Comparison of ENCODE assay signal across 8 mouse cellular contexts in genomic region chr7:126248641-126249141, GRCm38 (mm10). TPM values are rescaled to one million over a fixed set of nuclear protein-coding genes. Genes with fewer than 3 reads are reported as not detected.
DNase-seq lines count a peak whose midpoint lies in the region; ATAC-seq and TF ChIP-seq lines count a peak whose summit lies in the region.
"Had no signal": no experiment of that assay in that cellular context is flagged by ENCODE, and none has a peak within 500 bp of the region (broad histone marks: within the 10 kb centered on the region; RNA-seq: fewer than 3 reads in every experiment).

No protein-coding gene starts in this region.

- ATAC-seq in heart, embryonic 12.5 days (ENCODE audit: insufficient number of reproducible peaks, low FRiP score) = no peak
- no peak for ATAC-seq in forebrain, postnatal 0 days
- no peak for ATAC-seq in limb, embryonic 13.5 days (ENCODE audit: low FRiP score, low read depth)
- no peak for ATAC-seq in liver, embryonic 12.5 days
- no peak for ATAC-seq in CD4-positive, CD25-positive, alpha-beta regulatory T cell, adult 4 months

- no peak for DNase-seq in heart, postnatal 36 days
- DNase-seq in forebrain, postnatal 0 days = no peak
- DNase-seq: lung, postnatal 14 days had no signal

- no peak for TF ChIP-seq POLR2A in cortical plate, adult 2 months (IDR thresholded peaks at IDR 0.05; ENCODE audit: extremely low read depth, insufficient read depth, low read length)

- TF ChIP-seq CTCF in cortical plate, adult 2 months (IDR thresholded peaks at IDR 0.05; ENCODE audit: extremely low read depth, insufficient read depth, low read length) = no peak
- TF ChIP-seq CTCF in forebrain, postnatal 0 days (IDR thresholded peaks at IDR 0.05; ENCODE audit: low read depth) = no peak

- peaks cover 34% of the 10 kb centered on the region for H3K4me1 ChIP-seq in heart, embryonic 12.5 days (replicated peaks)
- peaks cover 3% of the 10 kb centered on the region; the same call in 1 of the 2 replicates for H3K4me1 ChIP-seq in cortical plate, adult 2 months (ENCODE audit: control insufficient read depth, insufficient read depth, low read length)
- no peaks in the 10 kb centered on the region for H3K4me1 ChIP-seq in forebrain, postnatal 0 days (ENCODE audit: insufficient read depth)
- H3K4me1 ChIP-seq in limb, embryonic 13.5 days = peaks cover 11% of the 10 kb centered on the region
- 0 out of 2 replicates have a peak, but pooled peaks cover 5% of the 10 kb centered on the region for H3K4me1 ChIP-seq in liver, embryonic 12.5 days

- intact Hi-C loops in heart, postnatal 36 days (cut with DNase I) = no loop called here

- H3K4me3 ChIP-seq in heart, embryonic 12.5 days = peak overlapping the region; percentile 44
- peak overlapping the region; percentile 31 for H3K4me3 ChIP-seq in cortical plate, adult 2 months (ENCODE audit: insufficient read depth, low read length)
- no peak overlapping the region; the same call in 1 of the 2 replicates for H3K4me3 ChIP-seq in forebrain, postnatal 0 days (ENCODE audit: low read depth, low read length)
- peak overlapping the region; percentile 16; the same call in 1 of the 2 replicates for H3K4me3 ChIP-seq in limb, embryonic 13.5 days
- H3K4me3 ChIP-seq in liver, embryonic 12.5 days = no peak overlapping the region

- H3K9ac ChIP-seq in heart, embryonic 12.5 days = peak overlapping the region; percentile 67
- no peak overlapping the region for H3K9ac ChIP-seq in forebrain, postnatal 0 days
- H3K9ac ChIP-seq in limb, embryonic 13.5 days = peak overlapping the region; percentile 48; the same call in 1 of the 2 replicates
- H3K9ac ChIP-seq in liver, embryonic 12.5 days = no peak overlapping the region

- H3K27me3 ChIP-seq in heart, embryonic 12.5 days (replicated peaks) = peaks cover 8% of the 10 kb centered on the region; the same call in 1 of the 2 replicates
- H3K27me3 ChIP-seq in forebrain, postnatal 0 days (ENCODE audit: insufficient read depth, low read length) = no peaks in the 10 kb centered on the region
- peaks cover 7% of the 10 kb centered on the region; the same call in 1 of the 2 replicates for H3K27me3 ChIP-seq in limb, embryonic 13.5 days
- H3K27me3 ChIP-seq in liver, embryonic 12.5 days (replicated peaks) = peaks cover 43% of the 10 kb centered on the region

- peak overlapping the region; percentile 68 for H3K4me2 ChIP-seq in heart, embryonic 12.5 days
- H3K4me2 ChIP-seq in forebrain, postnatal 0 days (ENCODE audit: low read depth) = peak overlapping the region; percentile 36
- peak overlapping the region; percentile 53 for H3K4me2 ChIP-seq in limb, embryonic 13.5 days (replicated peaks)
- no peak overlapping the region for H3K4me2 ChIP-seq in liver, embryonic 12.5 days

- no peaks in the 10 kb centered on the region for H3K36me3 ChIP-seq in heart, embryonic 12.5 days
- no peaks in the 10 kb centered on the region for H3K36me3 ChIP-seq in forebrain, postnatal 0 days (ENCODE audit: insufficient read depth)
- H3K36me3 ChIP-seq in limb, embryonic 13.5 days = no peaks in the 10 kb centered on the region
- no peaks in the 10 kb centered on the region for H3K36me3 ChIP-seq in liver, embryonic 12.5 days

- H3K27ac ChIP-seq in heart, embryonic 12.5 days (ENCODE audit: poor library complexity, severe bottlenecking) = peak overlapping the region; percentile 69
- H3K27ac ChIP-seq in cortical plate, adult 2 months (ENCODE audit: insufficient read depth, low read length) = no peak overlapping the region
- H3K27ac ChIP-seq in forebrain, postnatal 0 days (ENCODE audit: low read depth, low read length) = no peak overlapping the region
- H3K27ac ChIP-seq in limb, embryonic 13.5 days = no peak overlapping the region
- no peak overlapping the region for H3K27ac ChIP-seq in liver, embryonic 12.5 days

- 31% methylated on average over 17 of the region's 17 CpGs for WGBS in heart, embryonic 12.5 days
- 46% methylated on average over 17 of the region's 17 CpGs for WGBS in forebrain, postnatal 0 days
- 46% methylated on average over 17 of the region's 17 CpGs for WGBS in limb, embryonic 13.5 days
- 49% methylated on average over 17 of the region's 17 CpGs for WGBS in liver, embryonic 12.5 days (ENCODE audit: insufficient replicate concordance)

- H3K9me3 ChIP-seq in heart, embryonic 12.5 days (replicated peaks) = no peaks in the 10 kb centered on the region
- no peaks in the 10 kb centered on the region for H3K9me3 ChIP-seq in forebrain, postnatal 0 days (ENCODE audit: low read length)
- no peaks in the 10 kb centered on the region for H3K9me3 ChIP-seq in limb, embryonic 13.5 days
- no peaks in the 10 kb centered on the region for H3K9me3 ChIP-seq in liver, embryonic 12.5 days (replicated peaks)

RNA-seq across cellular contexts. Expression of gene Sbk1, which starts 23.7 kb away (rescaled TPM):
- polyA plus RNA-seq in heart, embryonic 12.5 days (2016; fragmentation: Nextera tagmentation; extraction: Ambion mirVana) = 24.0 and 24.5 TPM in 2 replicates
- 10 to 100 TPM; 76.8 to 94.9 TPM for total RNA-seq in heart, postnatal 36 days (2021)
- polyA plus RNA-seq in cortical plate, adult 2 months (2012; rRNA removed) = 46.1 and 49.2 TPM in 2 replicates
- 445 and 497 TPM in 2 replicates for total RNA-seq in forebrain, postnatal 0 days (2014; rRNA removed)
- 204 and 224 TPM in 2 replicates for polyA plus RNA-seq in forebrain, postnatal 0 days (2015; fragmentation: Nextera tagmentation; extraction: Ambion mirVana)
- 56.7 and 58.2 TPM in 2 replicates for polyA plus RNA-seq in limb, embryonic 13.5 days (2015; fragmentation: Nextera tagmentation; extraction: Ambion mirVana)
- polyA plus RNA-seq in liver, embryonic 12.5 days (2016; fragmentation: Nextera tagmentation; extraction: Ambion mirVana) = 4.2 and 5.0 TPM in 2 replicates
- polyA plus RNA-seq in CD4-positive, CD25-positive, alpha-beta regulatory T cell, adult 4 months (2017; shearing (Covaris generic)) = 1 to 10 TPM; 2.7 to 5.0 TPM

RNA-seq across cellular contexts. Expression of gene Xpo6, which starts 48.4 kb away (rescaled TPM):
- polyA plus RNA-seq in heart, embryonic 12.5 days (2016; fragmentation: Nextera tagmentation; extraction: Ambion mirVana) = 44.7 and 48.1 TPM in 2 replicates
- total RNA-seq in heart, postnatal 36 days (2021) = 10 to 100 TPM; 20.9 to 23.6 TPM
- 140 and 149 TPM in 2 replicates for polyA plus RNA-seq in cortical plate, adult 2 months (2012; rRNA removed)
- 70.6 and 81.4 TPM in 2 replicates for total RNA-seq in forebrain, postnatal 0 days (2014; rRNA removed)
- 29.8 and 42.8 TPM in 2 replicates for polyA plus RNA-seq in forebrain, postnatal 0 days (2015; fragmentation: Nextera tagmentation; extraction: Ambion mirVana)
- polyA plus RNA-seq in limb, embryonic 13.5 days (2015; fragmentation: Nextera tagmentation; extraction: Ambion mirVana) = 53.3 and 54.4 TPM in 2 replicates
- 38.0 and 39.8 TPM in 2 replicates for polyA plus RNA-seq in liver, embryonic 12.5 days (2016; fragmentation: Nextera tagmentation; extraction: Ambion mirVana)
- polyA plus RNA-seq in CD4-positive, CD25-positive, alpha-beta regulatory T cell, adult 4 months (2017; shearing (Covaris generic)) = 100 to 1,000 TPM; 117 to 126 TPM

Comparison
In these comparisons a context has a peak if more than half of its experiments do, and no peak if none do; other contexts are left out.
1. H3K4me3 ChIP-seq: peak in heart, embryonic 12.5 days (single experiment), cortical plate, adult 2 months (single experiment) and limb, embryonic 13.5 days (single experiment); none in forebrain, postnatal 0 days (single experiment) and liver, embryonic 12.5 days (single experiment).
2. H3K9ac ChIP-seq: peak in heart, embryonic 12.5 days (single experiment) and limb, embryonic 13.5 days (single experiment); none in forebrain, postnatal 0 days (single experiment) and liver, embryonic 12.5 days (single experiment).